8 mouse cellular contexts compared by ENCODE assay signal in genomic region chr4:74251348-74252244, GRCm38 (mm10). TPM values are rescaled to one million over a fixed set of nuclear protein-coding genes. Genes with fewer than 3 reads are reported as not detected.
DNase-seq lines count a peak whose midpoint lies in the region; ATAC-seq lines count a peak whose summit lies in the region.

No protein-coding gene starts in this region.

- peak overlapping the region; percentile 89 for H3K4me3 ChIP-seq in lung, embryonic 16.5 days (ENCODE audit: low read length)

- peak; percentile 88 for DNase-seq in MEL-GATA-1-ER (ENCODE audit: extremely low read depth, low read depth)
- peak; percentile 95 for DNase-seq in cerebellum, adult 8-10 months
- DNase-seq in forelimb bud, embryonic 11.5 days (ENCODE audit: low read depth, low spot score): peak; percentile 94
- peak; percentile 90 for DNase-seq in layer of hippocampus, adult 9-10 months (ENCODE audit: low spot score)
- DNase-seq in ovary, postnatal 10 days (ENCODE audit: low spot score): peak; percentile 90
- DNase-seq in thymus, postnatal 10 days (ENCODE audit: low spot score in 2 of 2): peak; percentile 94 to 96

- H3K27me3 ChIP-seq in lung, embryonic 16.5 days (ENCODE audit: control insufficient read depth, insufficient read depth, low read depth, low read length): no peaks in the 10 kb centered on the region

- WGBS in lung, embryonic 16.5 days: under 1% methylated on average over 54 of the region's 68 CpGs

- peak overlapping the region; percentile 94 for H3K9ac ChIP-seq in lung, embryonic 16.5 days (ENCODE audit: low read length)

- ATAC-seq in hematopoietic stem cell, adult 5-6 weeks (replicated peaks in 1 of 2; ENCODE audit: insufficient read depth in 1 of 2, low FRiP score in 2 of 2, low TSS enrichment in 1 of 2, low read depth in 1 of 2, poor library complexity in 2 of 2, severe bottlenecking in 2 of 2): peak; percentile 90 to 91
- peak; percentile 99 for ATAC-seq in lung, embryonic 16.5 days (ENCODE audit: low read depth)

- no peaks in the 10 kb centered on the region for H3K9me3 ChIP-seq in lung, embryonic 16.5 days (ENCODE audit: control insufficient read depth, low read length)

- peak overlapping the region; percentile 78 for H3K4me2 ChIP-seq in lung, embryonic 16.5 days (ENCODE audit: low read depth, low read length)

- peaks cover 6% of the 10 kb centered on the region; the same call in 1 of the 2 replicates for H3K4me1 ChIP-seq in lung, embryonic 16.5 days (replicated peaks; ENCODE audit: control insufficient read depth, insufficient read depth, low read length)

- peak overlapping the region; percentile 93 for H3K27ac ChIP-seq in lung, embryonic 16.5 days (ENCODE audit: low read length)

- H3K36me3 ChIP-seq in lung, embryonic 16.5 days (ENCODE audit: control insufficient read depth, insufficient read depth, low read length): no peaks in the 10 kb centered on the region

RNA-seq across cellular contexts. Expression of gene Kdm4c, which starts 9.3 kb away (rescaled TPM):
- total RNA-seq in hematopoietic stem cell, adult 5-6 weeks (2017): 29.0 and 32.0 TPM in 2 replicates
- 13.5 and 15.0 TPM in 2 replicates for polyA plus RNA-seq in lung, embryonic 16.5 days (2015; fragmentation: Nextera tagmentation; extraction: Ambion mirVana)

Comparison
In these comparisons a context has a peak if more than half of its experiments do, and no peak if none do; other contexts are left out.
1. Peak in every context shown above with its lines: DNase-seq, ATAC-seq, H3K4me3 ChIP-seq and H3K27ac ChIP-seq.